Mouse (Mus musculus) monocyte, adult 2 months (primary cell): ENCODE measurements around the gene Fignl2.
"Not testable (repeated sequence)": the region's sequence is repeated elsewhere in the genome, so short reads cannot be mapped to it uniquely, and the experiment has no call there.

Source experiments
- DNase-seq, 2 experiments: peaks; one replicate each; pipeline ENCODE4 v3.0.0; 2022; ENCODE audit warnings: low spot score in 2 of 2, low read depth in 1 of 2

Gene Fignl2

DNA sequence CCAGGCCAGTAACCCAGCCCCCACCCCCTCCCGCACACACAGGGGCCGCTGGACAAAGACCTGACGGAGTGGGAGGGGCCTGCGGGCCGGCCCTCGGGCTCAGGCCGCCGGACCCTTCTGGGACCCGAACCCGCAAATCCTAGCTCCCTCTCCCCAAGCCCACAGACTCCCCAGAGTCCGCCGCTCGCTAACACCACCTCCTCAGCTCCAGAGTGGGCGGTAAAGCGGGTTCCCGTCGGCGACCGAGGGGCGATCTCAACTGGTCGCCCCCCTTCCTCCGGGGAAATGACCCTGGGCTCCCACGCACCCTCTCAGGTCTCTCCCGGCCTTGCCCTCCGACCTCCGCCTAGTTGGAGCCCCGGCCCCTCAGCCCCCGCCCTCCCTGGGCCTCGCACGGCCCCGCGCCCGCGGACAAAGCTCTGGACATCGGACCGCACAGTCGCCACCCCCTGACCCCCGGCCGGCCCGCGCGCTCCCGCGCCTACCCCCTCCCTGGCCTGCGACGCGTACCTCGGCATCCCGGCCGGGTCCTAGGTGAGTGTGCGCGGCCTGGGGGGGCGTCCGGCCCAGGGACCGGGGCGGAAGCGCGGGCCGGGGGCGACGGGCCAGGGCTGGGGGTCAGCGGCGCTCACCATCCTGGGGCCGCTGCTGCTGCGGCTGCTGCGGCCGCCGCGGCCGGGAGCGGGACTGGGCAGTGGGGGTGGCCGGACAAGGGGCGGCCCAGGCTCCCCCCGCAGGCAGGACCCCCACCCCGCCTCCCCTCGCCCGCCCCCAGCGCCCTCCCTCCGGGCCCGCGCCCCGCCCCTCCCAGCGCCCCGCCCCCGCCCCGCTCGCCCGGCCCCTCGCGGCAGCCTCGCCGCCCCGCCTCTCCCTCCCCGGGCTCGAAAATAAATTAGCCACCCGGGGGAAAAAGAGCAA, at the start of gene Fignl2:
Fignl2 (minus strand) TSS at position 755 of the 918 bp plus-strand sequence.
- no peak for DNase-seq

DNA sequence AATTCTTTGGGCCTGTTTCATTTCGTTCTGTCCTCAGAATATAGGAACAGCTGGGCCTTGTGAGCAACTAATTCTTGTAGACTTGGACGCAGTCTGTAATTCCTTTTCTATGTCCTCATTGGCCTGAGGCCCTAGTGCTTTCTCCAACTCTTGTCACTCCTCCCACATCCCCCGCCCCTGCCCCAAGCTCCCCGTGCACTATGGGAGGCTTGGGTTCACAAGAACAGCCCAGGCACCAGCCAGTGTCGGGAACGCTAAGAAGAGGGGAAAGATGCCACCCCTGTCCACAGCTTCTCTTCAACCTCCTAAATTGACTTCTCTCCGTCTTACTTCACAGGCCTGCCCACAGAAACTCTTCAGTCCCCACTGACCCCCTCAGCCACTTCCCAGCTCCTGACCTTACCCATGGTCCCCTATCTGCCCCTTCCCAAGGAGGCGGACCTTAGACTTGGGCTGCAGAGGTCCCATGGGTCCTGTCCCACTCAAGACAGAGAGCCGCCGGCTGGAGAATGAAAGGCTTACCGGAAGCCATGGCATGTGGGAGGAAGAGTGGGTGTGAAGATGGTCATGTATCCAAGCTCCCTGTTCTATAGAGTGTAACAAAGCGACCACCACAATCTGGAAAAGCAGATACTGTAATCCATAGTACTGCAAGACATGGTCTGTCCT, 48.6 kb upstream of the Fignl2 start:
- no peak for DNase-seq

DNA sequence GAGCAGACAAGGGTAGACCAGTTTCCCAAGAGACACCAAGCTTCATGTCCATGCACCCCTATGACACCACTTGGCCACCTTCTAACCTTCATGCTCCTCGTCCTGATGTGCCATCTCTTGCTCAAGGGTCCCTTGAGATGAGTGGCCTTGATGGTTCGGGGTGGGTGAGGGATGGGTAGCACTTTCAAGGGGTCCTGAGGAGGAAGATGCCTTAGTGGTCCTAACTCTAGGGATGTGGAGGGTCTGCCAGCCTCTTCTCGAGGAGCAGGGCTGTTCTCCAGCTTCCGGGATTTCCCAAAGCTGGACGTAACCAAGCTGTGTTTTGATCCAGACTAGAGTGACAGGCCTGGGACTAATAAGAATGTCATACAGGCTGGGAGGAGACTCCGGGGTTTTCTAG, 47.2 kb upstream of the Fignl2 start:
- no peak for DNase-seq

DNA sequence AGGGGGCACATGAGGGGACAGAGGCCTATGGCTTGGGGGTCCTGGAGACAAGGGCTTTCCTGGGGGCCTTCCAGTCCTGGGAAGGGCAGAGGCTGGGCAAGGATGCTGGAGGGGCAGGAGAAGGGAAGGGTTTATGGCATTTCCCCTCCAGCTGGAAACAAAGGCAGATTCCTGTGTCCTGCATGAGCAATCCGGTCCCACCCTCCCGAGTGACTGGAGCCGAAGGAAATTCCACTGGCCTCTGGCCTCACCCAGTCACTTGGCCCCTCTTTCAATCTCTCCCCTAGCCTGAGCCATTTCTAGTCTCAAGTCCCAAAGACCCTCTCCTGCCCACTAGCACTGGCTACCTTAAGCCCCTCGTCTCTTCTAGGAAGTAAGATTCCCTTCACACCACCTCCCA, 44.8 kb upstream of the Fignl2 start:
- DNase-seq = no peak

DNA sequence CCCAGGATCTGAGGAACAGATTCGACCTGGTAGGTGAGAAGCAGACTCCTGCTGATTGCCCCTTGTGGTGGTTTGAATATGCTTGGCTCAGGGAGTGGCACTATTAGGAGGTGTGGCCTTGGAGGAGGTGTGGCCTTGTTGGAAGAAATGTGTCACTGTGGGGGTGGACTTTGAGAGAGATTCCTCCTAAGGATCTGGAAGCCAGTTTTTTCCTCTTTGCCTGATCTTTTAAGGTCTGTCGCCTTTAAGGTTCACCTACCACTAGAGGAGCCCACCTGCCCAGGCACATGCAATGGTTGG, 43.9 kb upstream of the Fignl2 start:
- DNase-seq = no peak

DNA sequence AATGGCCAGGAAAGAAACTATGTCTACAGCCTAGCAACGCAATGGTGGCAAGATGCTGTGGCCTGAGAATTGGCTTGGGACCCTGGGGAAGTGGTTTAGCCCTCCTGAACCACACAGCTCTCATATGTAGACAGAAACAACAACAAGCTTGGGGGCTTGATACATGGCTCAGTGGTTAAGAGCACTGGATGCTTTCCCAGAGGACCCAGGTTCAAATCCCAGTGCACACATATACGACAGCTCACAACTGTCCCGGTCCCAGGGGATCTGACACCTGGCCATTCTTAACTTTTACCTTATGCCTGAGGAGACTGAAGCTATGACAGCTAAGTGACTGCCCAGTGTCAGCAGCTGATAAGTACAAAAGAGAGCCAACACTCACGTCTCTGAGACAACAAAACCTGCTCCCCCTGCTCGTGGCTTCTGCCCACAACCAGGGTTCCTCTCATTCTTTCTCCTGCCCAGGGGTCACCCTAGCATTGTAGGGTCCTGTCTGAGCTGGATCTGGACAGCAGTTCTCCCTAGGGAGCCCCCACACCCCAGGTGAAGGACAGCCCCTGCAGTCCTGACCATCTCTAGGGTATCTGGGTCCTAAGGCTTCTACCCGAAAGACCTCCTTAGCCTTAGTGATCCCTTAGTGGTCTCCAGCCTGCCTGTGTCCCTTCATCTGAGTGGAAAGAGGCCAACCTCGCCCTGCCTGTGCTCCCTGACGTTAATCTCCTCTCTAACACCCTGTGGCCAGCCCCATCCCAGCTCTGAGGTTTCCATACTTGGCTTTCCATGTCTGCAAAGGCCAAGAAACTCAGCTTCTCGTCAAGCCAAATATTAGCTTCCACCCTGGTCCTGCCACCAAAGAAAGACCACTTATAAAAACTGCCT, 43.3 kb upstream of the Fignl2 start:
- DNase-seq = no peak

DNA sequence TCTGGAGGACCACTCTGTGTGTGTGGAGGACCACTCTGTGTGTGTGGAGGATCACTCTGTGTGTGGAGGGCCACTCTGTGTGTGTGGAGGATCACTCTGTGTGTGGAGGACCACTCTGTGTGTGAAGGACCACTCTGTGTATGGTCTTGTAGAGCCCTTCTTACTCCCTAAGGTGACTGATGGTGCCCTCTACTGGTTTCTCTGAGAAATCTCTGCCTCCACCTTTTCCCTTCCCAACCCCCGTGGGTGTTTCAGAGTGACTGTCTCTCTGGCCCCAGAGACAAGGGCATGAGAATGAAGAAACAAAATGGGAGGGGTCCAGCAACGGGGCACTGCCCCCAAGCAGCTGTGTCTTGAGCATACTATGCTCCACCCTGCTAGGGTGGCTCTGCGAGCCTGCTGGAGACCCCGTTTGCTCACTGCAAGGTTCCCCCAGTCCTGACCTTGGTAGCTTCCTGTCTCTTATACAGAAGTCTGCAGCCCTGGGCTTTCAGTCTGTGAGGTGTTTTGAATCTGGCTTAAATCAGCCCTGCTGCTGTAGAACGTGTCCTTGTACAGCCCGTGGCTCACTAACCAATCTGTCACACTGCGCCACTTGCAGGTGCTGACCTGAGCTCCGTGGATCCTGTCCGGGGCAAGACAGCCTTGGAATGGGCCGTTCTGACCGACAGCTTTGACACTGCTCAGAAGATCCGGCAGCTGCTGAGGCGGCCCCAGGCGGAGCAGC, 40.2 kb upstream of the Fignl2 start:
- no peak for DNase-seq

DNA sequence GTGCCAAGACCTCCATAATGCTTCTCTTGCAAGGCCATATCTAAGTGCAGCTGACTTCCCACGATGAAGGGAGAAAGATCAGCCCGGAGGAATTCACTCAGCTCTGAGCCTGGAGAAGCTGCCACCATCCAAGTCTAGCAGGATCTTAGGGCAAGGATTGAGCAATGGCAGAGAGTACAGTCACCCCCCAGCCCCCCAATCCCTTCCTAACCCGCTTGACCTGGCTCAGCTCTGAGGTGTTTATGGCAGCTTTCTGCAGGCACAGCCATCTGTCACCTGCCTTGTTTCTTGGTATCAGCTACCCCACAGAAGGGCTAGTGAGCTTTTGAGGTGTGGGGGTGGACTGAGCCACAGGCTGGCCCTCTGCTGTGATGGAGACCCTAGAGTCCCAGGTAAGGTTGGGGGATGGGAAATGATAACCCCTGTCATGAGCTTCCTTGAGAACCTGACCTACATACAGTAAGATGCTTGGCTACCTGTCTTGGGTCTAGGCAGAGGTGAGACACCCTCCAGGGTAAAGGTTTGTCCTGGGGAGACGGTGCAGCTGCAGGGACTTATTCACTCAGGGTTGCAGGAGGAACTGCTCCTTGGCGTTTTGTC, 37.2 kb upstream of the Fignl2 start, which contains the start of gene Ankrd33:
Ankrd33 (plus strand) TSS at position 245 of the 600 bp plus-strand sequence.
- no peak for DNase-seq

DNA sequence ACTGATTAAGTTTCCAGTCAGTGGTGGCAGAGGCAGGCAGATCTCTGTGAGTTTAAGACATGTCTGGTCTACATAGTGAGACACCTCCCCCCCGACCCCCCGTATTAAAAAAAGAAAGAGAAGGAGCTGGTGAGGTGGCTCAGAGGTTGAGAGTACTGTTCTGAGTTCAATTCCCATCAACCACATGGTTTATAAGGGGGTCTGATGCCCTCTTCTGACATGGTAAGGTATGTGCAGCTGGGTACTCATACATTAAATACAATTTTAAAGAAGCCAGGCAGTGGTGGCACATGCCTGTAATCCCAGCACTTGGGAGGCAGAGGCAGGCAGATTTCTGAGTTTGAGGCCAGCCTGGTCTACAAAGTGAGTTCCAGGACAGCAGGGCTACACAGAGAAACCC, 35.4 kb upstream of the Fignl2 start:
- not testable (repeated sequence) for DNase-seq

DNA sequence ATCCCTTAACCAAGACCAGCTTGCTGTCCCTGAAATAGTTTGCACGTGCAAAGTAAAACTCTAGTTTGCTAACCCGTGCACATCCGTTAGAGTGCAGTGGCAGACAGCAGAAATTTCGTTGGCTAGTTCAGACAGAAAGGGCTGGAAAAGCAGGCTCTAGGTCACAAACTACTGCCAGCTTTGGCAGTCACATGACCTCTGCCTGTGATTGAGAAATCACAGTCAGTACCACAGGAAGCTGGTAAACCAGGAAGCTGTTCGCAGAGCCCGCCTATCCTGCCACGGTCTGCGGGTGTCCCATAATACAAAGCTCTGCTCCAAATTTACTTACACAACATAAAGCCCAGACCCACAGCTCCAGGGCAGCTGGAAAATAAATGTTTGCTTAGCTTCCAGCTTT, 34.8 kb upstream of the Fignl2 start:
- DNase-seq = peak; percentile 53 to 55

DNA sequence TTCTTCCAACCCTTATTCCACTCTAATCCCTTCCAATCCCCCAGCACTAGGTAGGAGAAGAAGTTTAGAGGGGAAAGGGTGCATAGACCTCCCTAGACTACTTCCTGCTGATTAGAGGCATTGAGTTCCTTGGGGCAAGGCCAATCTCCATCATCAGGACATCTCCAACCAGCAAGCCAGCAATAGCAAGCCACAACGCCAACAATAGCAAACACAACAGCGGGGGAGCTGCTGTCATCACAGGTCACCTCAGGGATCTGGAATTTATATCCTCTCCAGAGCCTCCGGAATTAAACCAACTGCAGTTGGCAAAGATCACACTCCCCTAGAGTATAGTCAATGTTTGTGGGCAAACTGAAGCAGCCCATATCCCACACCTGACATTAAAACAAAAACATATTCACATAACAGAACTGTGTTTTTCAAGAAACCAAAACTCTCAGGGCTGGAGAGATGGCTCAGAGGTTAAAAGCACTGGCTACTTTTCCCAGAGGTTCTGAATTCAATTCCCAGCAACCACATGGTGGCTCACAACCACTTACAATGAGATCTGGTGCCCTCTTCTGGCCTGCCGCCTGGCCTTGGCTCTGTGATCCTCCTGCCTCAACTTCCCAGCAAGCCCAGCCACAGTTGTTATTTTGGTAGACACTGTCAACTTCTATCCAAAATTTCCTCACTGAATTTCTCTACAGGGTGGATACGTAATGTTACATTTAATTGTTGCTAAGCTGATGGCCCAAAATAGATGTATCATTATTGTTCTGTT, 29.7 kb upstream of the Fignl2 start:
- no peak for DNase-seq

DNA sequence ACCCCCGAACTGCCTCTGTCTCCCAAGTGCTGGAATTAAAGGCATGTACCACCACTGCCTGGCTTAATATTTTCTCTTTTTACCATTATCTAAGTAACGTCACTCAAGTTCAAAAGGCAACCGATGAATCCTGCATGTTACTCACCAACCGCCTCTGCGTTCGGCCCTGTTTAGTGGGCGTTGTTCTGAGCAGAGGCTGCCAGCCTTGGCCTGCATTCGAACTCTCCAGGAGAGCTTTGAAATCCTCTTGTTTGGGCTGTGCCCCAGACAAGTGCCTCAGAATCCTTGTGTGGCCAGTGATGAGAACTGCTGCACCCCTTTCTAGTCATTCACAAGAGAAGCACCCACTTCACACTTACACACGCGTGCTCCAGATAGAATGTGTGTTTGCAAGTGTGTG, 27.6 kb upstream of the Fignl2 start:
- DNase-seq = no peak

DNA sequence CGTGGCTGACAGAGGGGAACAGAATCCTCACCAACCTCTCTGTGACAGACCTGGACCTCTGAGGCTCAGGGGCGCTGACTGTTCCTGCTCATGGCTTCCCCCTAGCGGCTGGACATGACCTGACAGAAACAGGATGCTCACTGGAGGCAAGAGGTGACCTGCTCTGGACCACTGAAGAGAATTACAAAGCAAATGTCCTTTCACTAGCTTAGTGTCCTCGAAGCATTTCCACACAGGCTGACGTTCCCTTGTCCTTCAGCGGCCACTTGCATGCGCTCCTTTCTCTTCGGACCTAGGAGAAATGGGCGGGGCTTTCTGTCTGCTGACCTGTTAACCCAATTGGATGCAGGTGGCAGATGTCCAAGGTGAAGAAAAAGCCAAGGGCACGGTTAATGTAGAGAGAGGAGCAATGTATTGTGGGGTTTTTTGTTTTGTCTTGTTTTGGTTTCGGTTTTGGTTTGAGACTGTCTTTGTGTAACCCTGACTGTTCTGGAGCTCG, 27.2 kb upstream of the Fignl2 start:
- peak in 1 of 2 experiments; percentile 57 for DNase-seq

DNA sequence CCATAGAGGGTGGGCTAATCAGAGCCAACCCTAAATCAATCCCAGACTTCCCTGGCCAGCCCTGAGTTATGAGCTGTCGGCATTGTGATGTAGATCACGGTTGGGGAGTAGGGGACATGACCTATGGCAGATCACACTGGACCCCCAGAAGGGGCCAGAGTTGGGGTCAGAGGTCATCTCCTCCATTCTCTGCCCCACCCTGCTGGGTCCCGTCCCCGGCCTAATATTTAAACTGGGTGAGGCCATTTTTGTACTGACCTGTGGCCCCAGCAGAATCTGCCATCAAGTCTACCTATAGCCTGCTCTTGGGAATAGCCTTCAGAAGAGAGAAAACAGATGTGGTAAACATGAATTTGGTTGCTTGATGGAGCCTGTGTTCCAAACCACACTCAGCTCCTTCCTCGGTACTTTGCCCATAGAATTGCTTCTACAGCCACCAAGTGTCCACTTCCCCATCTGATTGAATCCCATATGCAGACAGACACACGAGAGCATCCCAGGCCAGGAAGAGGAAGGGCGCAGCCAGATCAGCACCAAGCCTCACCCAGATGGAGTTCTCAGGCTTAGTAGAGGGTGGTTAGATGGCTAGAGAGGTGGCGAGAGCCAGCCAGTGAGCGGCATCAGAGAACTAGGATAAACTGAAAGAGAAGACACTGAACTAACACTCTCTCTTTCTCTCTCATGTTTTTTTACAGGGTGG, 25.4 kb upstream of the Fignl2 start:
- no peak for DNase-seq

DNA sequence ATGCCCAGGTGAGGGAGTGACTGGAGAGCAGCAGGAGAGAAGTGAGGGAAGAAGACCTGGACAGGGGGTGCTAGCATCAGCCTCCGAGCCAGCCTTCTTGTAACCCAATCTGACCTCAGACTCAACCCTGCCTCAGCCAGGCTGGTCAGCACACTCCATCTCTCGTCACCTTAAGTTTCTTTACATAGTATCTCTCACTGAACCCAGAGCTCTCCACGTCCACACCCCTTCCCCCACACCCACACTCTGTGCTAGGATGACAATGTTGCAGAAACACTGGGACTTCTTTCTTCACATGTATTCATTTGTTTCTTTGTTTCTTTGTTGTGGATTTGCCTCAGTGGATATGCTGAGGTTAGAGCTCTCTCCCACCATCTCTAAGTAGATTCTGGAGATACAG, 22.6 kb upstream of the Fignl2 start:
- DNase-seq = no peak

DNA sequence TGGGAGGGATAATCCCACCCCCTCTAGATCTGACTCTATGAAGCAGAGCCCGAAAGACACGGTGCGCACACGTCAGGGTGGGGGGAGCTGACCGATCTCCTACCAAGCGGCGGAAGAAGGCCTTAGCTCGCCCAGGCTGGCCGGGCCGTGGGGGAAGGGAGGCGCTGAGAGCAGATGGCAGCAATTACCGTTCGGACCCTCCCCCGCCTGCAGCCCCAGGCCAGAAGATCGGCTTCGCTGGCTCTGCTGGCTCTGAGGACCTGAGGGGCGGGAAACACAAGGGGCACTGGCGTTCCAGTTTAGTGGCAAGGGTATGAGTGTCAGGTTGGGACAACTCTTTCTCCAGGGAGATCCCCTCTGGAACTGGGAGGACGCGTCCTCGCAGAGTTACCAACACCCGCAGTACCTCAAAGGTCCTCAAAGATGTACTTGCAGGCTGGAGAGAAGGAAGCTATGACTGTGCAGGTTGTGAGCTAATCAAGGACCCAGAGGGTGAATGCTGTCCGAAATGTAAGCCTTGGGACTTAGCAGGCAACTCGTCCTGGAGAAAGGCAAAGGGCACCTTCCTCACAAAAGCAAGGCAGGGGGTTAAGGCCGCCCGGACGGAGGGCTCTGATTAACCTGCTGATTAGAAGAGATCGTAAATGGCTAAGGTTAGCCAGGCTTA, 19.8 kb upstream of the Fignl2 start:
- DNase-seq = no peak

DNA sequence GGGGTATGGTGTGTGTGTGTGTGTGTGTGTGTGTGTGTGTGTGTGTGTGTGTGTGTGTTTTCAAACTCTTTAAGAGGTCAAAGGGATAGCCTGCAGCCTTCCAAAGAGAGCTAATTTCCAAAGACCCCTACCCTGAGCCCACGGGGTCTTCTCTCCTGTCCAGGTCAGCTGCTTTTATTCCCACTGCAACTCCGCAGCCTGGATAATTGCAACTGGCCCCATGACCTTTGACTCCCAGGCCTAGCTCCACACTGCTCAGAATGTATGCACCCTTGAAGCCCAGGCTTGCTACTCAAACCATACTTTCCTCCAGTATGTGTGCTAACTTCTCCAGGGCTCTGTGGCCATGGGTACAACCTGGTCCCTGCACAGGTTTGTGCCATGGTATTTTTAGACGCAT, 17.0 kb upstream of the Fignl2 start:
- no peak for DNase-seq

DNA sequence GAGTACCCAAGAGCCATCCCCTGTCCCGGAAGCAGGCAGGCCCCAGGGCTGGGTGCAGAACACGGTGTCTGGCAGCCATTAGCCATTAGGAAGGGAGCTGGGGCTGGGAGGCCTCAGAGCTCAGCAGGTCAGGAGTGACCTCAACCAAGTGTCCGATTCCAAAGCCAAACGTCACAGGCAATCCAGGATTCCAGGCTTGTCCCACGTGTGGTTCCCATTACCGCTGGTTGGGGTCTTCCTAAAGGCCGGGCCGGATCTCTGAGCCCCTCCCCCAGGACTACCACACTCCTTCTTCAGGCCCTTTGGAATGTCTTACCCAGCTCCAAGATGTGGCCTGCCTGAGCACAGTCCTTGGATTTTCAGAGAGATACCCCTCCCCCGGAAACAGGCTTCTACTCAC, 16.6 kb upstream of the Fignl2 start:
- DNase-seq = no peak

DNA sequence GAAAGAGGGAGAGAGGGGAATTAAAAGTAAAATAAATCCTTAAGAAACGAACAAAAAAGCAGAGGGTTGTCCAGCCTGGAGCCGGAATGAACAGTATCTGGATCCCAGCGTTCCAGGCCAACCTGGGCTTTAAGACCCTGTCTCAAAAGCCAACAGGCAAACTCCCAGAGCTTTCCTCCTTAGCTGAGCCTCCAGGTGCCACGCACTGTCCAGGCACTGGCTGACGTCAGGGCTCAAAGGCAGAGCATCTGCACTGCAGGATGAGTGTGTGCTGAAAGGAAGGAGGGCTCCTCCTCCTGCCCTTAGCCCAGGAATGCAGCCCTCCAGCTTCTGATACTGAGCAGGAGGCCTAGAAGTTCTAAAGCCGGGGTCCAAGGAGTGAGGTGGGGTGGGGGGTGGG, 15.6 kb upstream of the Fignl2 start:
- no peak for DNase-seq
